Mouse (Mus musculus): Measurements from ENCODE around the gene Gk5. TPM values are rescaled to one million over a fixed set of nuclear protein-coding genes. Genes with fewer than 3 reads are reported as not detected.
"Not testable (repeated sequence)": the region's sequence is repeated elsewhere in the genome, so short reads cannot be mapped to it uniquely, and the experiment has no call there.

Gk5 gene
- polyA plus RNA-seq, 1 experiment from 2014 or later = 2.9 TPM

DNA sequence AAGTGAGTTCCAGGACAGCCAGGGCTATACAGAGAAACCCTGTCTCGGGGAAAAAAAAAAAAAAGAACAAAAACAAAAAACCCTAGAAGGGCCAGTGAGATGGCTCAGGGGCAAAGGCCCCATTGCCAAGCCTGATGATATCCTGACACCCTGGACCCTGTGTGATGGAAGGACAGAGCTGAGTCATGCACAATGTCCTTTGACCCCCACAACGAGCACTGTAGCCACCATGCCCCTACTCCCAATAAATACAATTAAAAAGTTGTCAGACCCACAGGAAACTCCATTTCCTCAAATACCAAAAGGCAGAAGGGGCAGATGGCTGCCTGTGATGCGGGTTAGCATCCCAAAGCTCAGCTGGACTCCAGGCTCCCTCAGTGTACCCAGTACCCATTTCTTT lies 39.9 kb downstream of the Gk5 start:
- no peak overlapping the region for H3K27ac ChIP-seq (ENCODE audit: low read depth, low read length)
- no peak for TF ChIP-seq CTCF (IDR thresholded peaks at IDR 0.05; ENCODE audit: low read depth)
- H3K4me1 ChIP-seq (replicated peaks; ENCODE audit: control insufficient read depth, insufficient read depth, low read length) = no peaks in the 10 kb centered on the region
- H3K27me3 ChIP-seq (replicated peaks; ENCODE audit: control insufficient read depth, insufficient read depth, low read length) = no peaks in the 10 kb centered on the region
- H3K4me3 ChIP-seq (ENCODE audit: low read depth, low read length) = no peak overlapping the region
- ATAC-seq = no peak
- no peaks in the 10 kb centered on the region for H3K9me3 ChIP-seq (ENCODE audit: control insufficient read depth)
- peaks cover 3% of the 10 kb centered on the region; the same call in 1 of the 2 replicates for H3K36me3 ChIP-seq (ENCODE audit: control insufficient read depth, insufficient read depth)
- no peak overlapping the region for H3K9ac ChIP-seq (ENCODE audit: low read depth, low read length)
- H3K4me2 ChIP-seq (replicated peaks; ENCODE audit: low read depth) = no peak overlapping the region
- WGBS = 70% methylated on average over 3 of the region's 3 CpGs

GRCm38 (mm10) chr9:96160767-96161166 lies 41.6 kb downstream of the Gk5 start:
- no peak overlapping the region for H3K4me3 ChIP-seq (ENCODE audit: low read depth, low read length)
- ATAC-seq = no peak
- no peak overlapping the region for H3K9ac ChIP-seq (ENCODE audit: low read depth, low read length)
- no peak for TF ChIP-seq CTCF (IDR thresholded peaks at IDR 0.05; ENCODE audit: low read depth)
- H3K27me3 ChIP-seq (replicated peaks; ENCODE audit: control insufficient read depth, insufficient read depth, low read length) = no peaks in the 10 kb centered on the region
- no peak overlapping the region for H3K4me2 ChIP-seq (replicated peaks; ENCODE audit: low read depth)
- no peaks in the 10 kb centered on the region for H3K9me3 ChIP-seq (ENCODE audit: control insufficient read depth)
- no peak overlapping the region for H3K27ac ChIP-seq (ENCODE audit: low read depth, low read length)
- H3K4me1 ChIP-seq (replicated peaks; ENCODE audit: control insufficient read depth, insufficient read depth, low read length) = no peaks in the 10 kb centered on the region
- WGBS = 60% methylated on average over 3 of the region's 3 CpGs
- peaks cover 3% of the 10 kb centered on the region; the same call in 1 of the 2 replicates for H3K36me3 ChIP-seq (ENCODE audit: control insufficient read depth, insufficient read depth)

- Histone ChIP-seq H3K36me3 (ENCODE audit: control insufficient read depth, insufficient read depth) (no peaks in the 10 kb centered on the region), H3K4me2 (replicated peaks; ENCODE audit: low read depth) (no peak overlapping the region), H3K9me3 (ENCODE audit: control insufficient read depth) (no peaks in the 10 kb centered on the region), H3K9ac (ENCODE audit: low read depth, low read length) (no peak overlapping the region), H3K4me1 (replicated peaks; ENCODE audit: control insufficient read depth, insufficient read depth, low read length) (no peaks in the 10 kb centered on the region), H3K4me3 (ENCODE audit: low read depth, low read length) (no peak overlapping the region), H3K27me3 (replicated peaks; ENCODE audit: control insufficient read depth, insufficient read depth, low read length) (no peaks in the 10 kb centered on the region), H3K27ac (ENCODE audit: low read depth, low read length) (no peak overlapping the region)
- no peak for TF ChIP-seq CTCF (IDR thresholded peaks at IDR 0.05; ENCODE audit: low read depth)
- ATAC-seq = no peak
- WGBS = 70% methylated on average over 5 of the region's 5 CpGs
Observed at GRCm38 (mm10) chr9:96162421-96162820, 43.3 kb downstream of the Gk5 start.

DNA sequence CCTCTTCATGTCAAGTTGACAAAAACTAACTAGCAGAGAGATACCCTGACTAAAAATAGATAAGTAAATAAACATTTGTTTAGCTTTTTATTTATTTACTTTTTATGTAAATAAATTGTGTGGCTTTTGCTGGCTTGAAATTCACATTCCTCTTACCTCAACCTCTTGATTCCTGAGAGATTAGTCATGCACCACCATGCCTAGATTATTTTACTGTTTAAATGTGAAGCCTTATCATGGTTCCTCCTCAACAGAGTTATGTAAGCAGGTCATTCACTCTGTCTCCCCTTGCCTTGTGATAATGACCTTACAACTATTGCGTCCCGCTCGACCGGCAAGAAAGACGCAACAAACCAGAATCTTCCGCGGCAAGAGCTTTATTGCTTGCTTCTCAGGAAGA lies 44.3 kb downstream of the Gk5 start:
- H3K4me1 ChIP-seq (replicated peaks; ENCODE audit: control insufficient read depth, insufficient read depth, low read length) = no peaks in the 10 kb centered on the region
- no peak overlapping the region for H3K27ac ChIP-seq (ENCODE audit: low read depth, low read length)
- no peaks in the 10 kb centered on the region for H3K36me3 ChIP-seq (ENCODE audit: control insufficient read depth, insufficient read depth)
- no peaks in the 10 kb centered on the region for H3K9me3 ChIP-seq (ENCODE audit: control insufficient read depth)
- no peak overlapping the region for H3K9ac ChIP-seq (ENCODE audit: low read depth, low read length)
- TF ChIP-seq CTCF (IDR thresholded peaks at IDR 0.05; ENCODE audit: low read depth) = no peak
- no peak overlapping the region for H3K4me3 ChIP-seq (ENCODE audit: low read depth, low read length)
- no peak overlapping the region for H3K4me2 ChIP-seq (replicated peaks; ENCODE audit: low read depth)
- no peak for ATAC-seq
- WGBS = 77% methylated on average over 7 of the region's 7 CpGs
- H3K27me3 ChIP-seq (replicated peaks; ENCODE audit: control insufficient read depth, insufficient read depth, low read length) = no peaks in the 10 kb centered on the region

DNA sequence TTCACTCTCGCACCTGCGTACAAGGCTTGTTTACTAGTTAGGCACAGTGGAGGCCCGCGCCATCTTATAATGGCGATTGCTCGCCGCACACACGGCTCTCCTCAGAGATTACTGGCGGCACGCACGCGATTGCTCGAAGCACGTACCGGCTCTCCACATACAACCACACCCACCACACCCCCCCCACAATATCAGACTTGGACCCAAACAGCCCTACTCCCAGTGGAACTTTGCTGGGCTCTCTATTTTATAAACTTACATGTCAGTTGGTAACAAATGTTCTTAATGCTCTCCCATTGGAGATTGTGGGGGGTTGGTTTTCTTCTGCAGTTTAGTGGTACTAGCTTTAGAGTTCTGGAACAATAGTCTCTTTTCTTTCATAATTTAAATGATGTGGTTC lies 44.8 kb downstream of the Gk5 start:
- not testable (repeated sequence) for H3K27me3 ChIP-seq (replicated peaks; ENCODE audit: control insufficient read depth, insufficient read depth, low read length); H3K9ac ChIP-seq (ENCODE audit: low read depth, low read length); H3K4me3 ChIP-seq (ENCODE audit: low read depth, low read length); H3K27ac ChIP-seq (ENCODE audit: low read depth, low read length); H3K4me2 ChIP-seq (replicated peaks; ENCODE audit: low read depth); H3K36me3 ChIP-seq (ENCODE audit: control insufficient read depth, insufficient read depth); H3K4me1 ChIP-seq (replicated peaks; ENCODE audit: control insufficient read depth, insufficient read depth, low read length); ATAC-seq; H3K9me3 ChIP-seq (ENCODE audit: control insufficient read depth)
- WGBS = 98% methylated on average over 13 of the region's 15 CpGs

GRCm38 (mm10) chr9:96167168-96167585 lies 48.0 kb downstream of the Gk5 start:
- ATAC-seq = peak; percentile 33; the same call in 1 of the 2 replicates
- no peak overlapping the region for H3K4me2 ChIP-seq (replicated peaks; ENCODE audit: low read depth)
- H3K27ac ChIP-seq (ENCODE audit: low read depth, low read length) = no peak overlapping the region
- H3K27me3 ChIP-seq (replicated peaks; ENCODE audit: control insufficient read depth, insufficient read depth, low read length) = no peaks in the 10 kb centered on the region
- WGBS = 44% methylated on average over 5 of the region's 5 CpGs
- no peaks in the 10 kb centered on the region for H3K9me3 ChIP-seq (ENCODE audit: control insufficient read depth)
- no peaks in the 10 kb centered on the region for H3K36me3 ChIP-seq (ENCODE audit: control insufficient read depth, insufficient read depth)
- no peak overlapping the region for H3K4me3 ChIP-seq (ENCODE audit: low read depth, low read length)
- peak; percentile 95 for TF ChIP-seq CTCF (IDR thresholded peaks at IDR 0.05; ENCODE audit: low read depth)
- H3K9ac ChIP-seq (ENCODE audit: low read depth, low read length) = no peak overlapping the region
- H3K4me1 ChIP-seq (replicated peaks; ENCODE audit: control insufficient read depth, insufficient read depth, low read length) = no peaks in the 10 kb centered on the region

DNA sequence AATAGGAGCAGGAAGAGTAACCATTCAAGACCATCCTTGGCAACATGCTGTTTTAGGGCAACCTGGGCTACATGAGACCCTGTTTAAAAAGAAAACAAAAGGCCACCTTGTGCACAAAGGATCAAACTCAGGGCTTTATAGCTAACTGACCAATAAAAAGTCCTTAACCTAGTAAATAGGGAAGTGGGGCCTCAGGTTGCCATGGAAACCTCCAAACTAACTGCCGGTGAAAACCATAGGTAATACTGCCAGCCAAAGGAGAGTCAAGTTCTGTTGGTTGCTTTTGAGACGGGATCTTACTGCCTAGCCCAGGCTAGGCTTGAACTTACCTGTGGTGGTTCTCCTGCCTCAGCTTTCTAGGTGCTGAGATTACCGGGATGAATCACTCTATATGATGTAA lies 51.4 kb downstream of the Gk5 start:
- TF ChIP-seq CTCF (IDR thresholded peaks at IDR 0.05; ENCODE audit: low read depth) = no peak
- Histone ChIP-seq H3K4me2 (replicated peaks; ENCODE audit: low read depth) (no peak overlapping the region), H3K36me3 (ENCODE audit: control insufficient read depth, insufficient read depth) (no peaks in the 10 kb centered on the region), H3K9ac (ENCODE audit: low read depth, low read length) (no peak overlapping the region), H3K27ac (ENCODE audit: low read depth, low read length) (no peak overlapping the region), H3K9me3 (ENCODE audit: control insufficient read depth) (no peaks in the 10 kb centered on the region), H3K4me1 (replicated peaks; ENCODE audit: control insufficient read depth, insufficient read depth, low read length) (no peaks in the 10 kb centered on the region), H3K4me3 (ENCODE audit: low read depth, low read length) (no peak overlapping the region), H3K27me3 (replicated peaks; ENCODE audit: control insufficient read depth, insufficient read depth, low read length) (no peaks in the 10 kb centered on the region)
- 56% methylated on average over 3 of the region's 3 CpGs for WGBS
- ATAC-seq = no peak
